Mouse (Mus musculus): ENCODE data around the gene Gm20388. TPM values are rescaled to one million over a fixed set of nuclear protein-coding genes. Genes with fewer than 3 reads are reported as not detected.

Gm20388 gene
- polyA plus RNA-seq, 1 experiment from 2014 or later, result not detected

GRCm38 (mm10) chr8:119939336-119939735 lies 28.7 kb downstream of the Gm20388 start:
- H3K27me3 ChIP-seq, result no peaks in the 10 kb centered on the region
- peaks cover 66% of the 10 kb centered on the region for H3K36me3 ChIP-seq
- ATAC-seq (ENCODE audit: insufficient number of reproducible peaks, insufficient read depth, low FRiP score, low TSS enrichment), result no peak

GRCm38 (mm10) chr8:119941471-119941870 lies 30.8 kb downstream of the Gm20388 start:
- H3K4me3 ChIP-seq, result no peak overlapping the region
- no peak overlapping the region for H3K27ac ChIP-seq
- no peaks in the 10 kb centered on the region for H3K27me3 ChIP-seq
- 94% methylated on average over 18 of the region's 18 CpGs for WGBS
- no peak for ATAC-seq (ENCODE audit: insufficient number of reproducible peaks, insufficient read depth, low FRiP score, low TSS enrichment)
- no peaks in the 10 kb centered on the region for H3K4me1 ChIP-seq
- H3K36me3 ChIP-seq, result peaks cover 57% of the 10 kb centered on the region
- no peak overlapping the region for H3K4me2 ChIP-seq (replicated peaks)
- no peaks in the 10 kb centered on the region for H3K9me3 ChIP-seq
- no peak overlapping the region for H3K9ac ChIP-seq

More at GRCm38 (mm10) chr8:119939336-119939735, 28.7 kb downstream of the Gm20388 start:
- no peak overlapping the region for H3K9ac ChIP-seq
- no peak overlapping the region for H3K27ac ChIP-seq
- H3K4me3 ChIP-seq, result no peak overlapping the region
- H3K4me2 ChIP-seq (replicated peaks), result no peak overlapping the region
- H3K4me1 ChIP-seq, result no peaks in the 10 kb centered on the region
- WGBS, result 92% methylated on average over 2 of the region's 2 CpGs
- no peaks in the 10 kb centered on the region for H3K9me3 ChIP-seq

GRCm38 (mm10) chr8:119943616-119944015 lies 33.0 kb downstream of the Gm20388 start:
- Histone ChIP-seq H3K4me3 (no peak overlapping the region), H3K4me2 (replicated peaks) (no peak overlapping the region), H3K27ac (no peak overlapping the region), H3K4me1 (no peaks in the 10 kb centered on the region), H3K9me3 (no peaks in the 10 kb centered on the region), H3K9ac (no peak overlapping the region), H3K36me3 (peaks cover 63% of the 10 kb centered on the region), H3K27me3 (no peaks in the 10 kb centered on the region)
- WGBS, result 95% methylated on average over 10 of the region's 10 CpGs
- ATAC-seq (ENCODE audit: insufficient number of reproducible peaks, insufficient read depth, low FRiP score, low TSS enrichment), result no peak

GRCm38 (mm10) chr8:119944096-119944811 lies 33.6 kb downstream of the Gm20388 start:
- no peaks in the 10 kb centered on the region for H3K4me1 ChIP-seq
- ATAC-seq (ENCODE audit: insufficient number of reproducible peaks, insufficient read depth, low FRiP score, low TSS enrichment), result peak; percentile 42; the same call in 1 of the 2 replicates
- 59% methylated on average over 9 of the region's 9 CpGs for WGBS

GRCm38 (mm10) chr8:119946326-119946865 lies 35.8 kb downstream of the Gm20388 start:
- Histone ChIP-seq H3K4me1 (0 out of 2 replicates have a peak, but pooled peaks cover 3% of the 10 kb centered on the region), H3K36me3 (peaks cover 71% of the 10 kb centered on the region), H3K9me3 (no peaks in the 10 kb centered on the region), H3K4me2 (replicated peaks) (no peak overlapping the region), H3K27me3 (no peaks in the 10 kb centered on the region), H3K9ac (no peak overlapping the region), H3K4me3 (no peak overlapping the region), H3K27ac (no peak overlapping the region)
- ATAC-seq (ENCODE audit: insufficient number of reproducible peaks, insufficient read depth, low FRiP score, low TSS enrichment), result no peak
- 74% methylated on average over 8 of the region's 8 CpGs for WGBS

More at GRCm38 (mm10) chr8:119944096-119944811, 33.6 kb downstream of the Gm20388 start:
- no peak overlapping the region for H3K4me3 ChIP-seq
- H3K36me3 ChIP-seq, result peaks cover 67% of the 10 kb centered on the region
- no peak overlapping the region for H3K27ac ChIP-seq
- H3K9ac ChIP-seq, result no peak overlapping the region
- no peak overlapping the region for H3K4me2 ChIP-seq (replicated peaks)
- H3K27me3 ChIP-seq, result no peaks in the 10 kb centered on the region
- H3K9me3 ChIP-seq, result no peaks in the 10 kb centered on the region

GRCm38 (mm10) chr8:119947653-119948052 lies 37.0 kb downstream of the Gm20388 start:
- Histone ChIP-seq H3K4me1 (0 out of 2 replicates have a peak, but pooled peaks cover 3% of the 10 kb centered on the region), H3K4me3 (no peak overlapping the region), H3K27ac (no peak overlapping the region), H3K27me3 (no peaks in the 10 kb centered on the region), H3K9me3 (no peaks in the 10 kb centered on the region), H3K36me3 (peaks cover 71% of the 10 kb centered on the region), H3K4me2 (replicated peaks) (no peak overlapping the region), H3K9ac (no peak overlapping the region)
- WGBS, result 90% methylated on average over 19 of the region's 19 CpGs
- no peak for ATAC-seq (ENCODE audit: insufficient number of reproducible peaks, insufficient read depth, low FRiP score, low TSS enrichment)

- peaks cover 76% of the 10 kb centered on the region for H3K36me3 ChIP-seq
- ATAC-seq (ENCODE audit: insufficient number of reproducible peaks, insufficient read depth, low FRiP score, low TSS enrichment), result no peak
- H3K4me1 ChIP-seq, result 0 out of 2 replicates have a peak, but pooled peaks cover 3% of the 10 kb centered on the region
- no peak overlapping the region for H3K4me2 ChIP-seq (replicated peaks)
- H3K27me3 ChIP-seq, result no peaks in the 10 kb centered on the region
- H3K4me3 ChIP-seq, result no peak overlapping the region
- WGBS, result 91% methylated on average over 15 of the region's 15 CpGs
- no peak overlapping the region for H3K27ac ChIP-seq
- no peaks in the 10 kb centered on the region for H3K9me3 ChIP-seq
- no peak overlapping the region for H3K9ac ChIP-seq
Observed at GRCm38 (mm10) chr8:119948340-119948739, 37.7 kb downstream of the Gm20388 start.

GRCm38 (mm10) chr8:119952282-119952681 lies 41.6 kb downstream of the Gm20388 start:
- H3K27me3 ChIP-seq, result no peaks in the 10 kb centered on the region
- peaks cover 94% of the 10 kb centered on the region for H3K36me3 ChIP-seq
- H3K4me1 ChIP-seq, result 0 out of 2 replicates have a peak, but pooled peaks cover 3% of the 10 kb centered on the region
- ATAC-seq (ENCODE audit: insufficient number of reproducible peaks, insufficient read depth, low FRiP score, low TSS enrichment), result no peak
- H3K4me3 ChIP-seq, result no peak overlapping the region
- H3K4me2 ChIP-seq (replicated peaks), result no peak overlapping the region
- no peak overlapping the region for H3K27ac ChIP-seq
- no peaks in the 10 kb centered on the region for H3K9me3 ChIP-seq
- H3K9ac ChIP-seq, result no peak overlapping the region
- 83% methylated on average over 7 of the region's 7 CpGs for WGBS

- no peak for ATAC-seq (ENCODE audit: insufficient number of reproducible peaks, insufficient read depth, low FRiP score, low TSS enrichment)
Observed at GRCm38 (mm10) chr8:119952747-119953146, 42.1 kb downstream of the Gm20388 start.

GRCm38 (mm10) chr8:119955333-119955732 lies 44.7 kb downstream of the Gm20388 start:
- Histone ChIP-seq H3K4me2 (replicated peaks) (no peak overlapping the region), H3K27ac (no peak overlapping the region), H3K9ac (no peak overlapping the region), H3K4me1 (peaks cover 4% of the 10 kb centered on the region; the same call in 1 of the 2 replicates), H3K4me3 (no peak overlapping the region), H3K36me3 (peaks cover 76% of the 10 kb centered on the region), H3K27me3 (no peaks in the 10 kb centered on the region), H3K9me3 (no peaks in the 10 kb centered on the region)
- ATAC-seq (ENCODE audit: insufficient number of reproducible peaks, insufficient read depth, low FRiP score, low TSS enrichment), result no peak
- 95% methylated on average over 8 of the region's 8 CpGs for WGBS

More at GRCm38 (mm10) chr8:119952747-119953146, 42.1 kb downstream of the Gm20388 start:
- no peak overlapping the region for H3K27ac ChIP-seq
- H3K4me1 ChIP-seq, result 0 out of 2 replicates have a peak, but pooled peaks cover 3% of the 10 kb centered on the region
- H3K9me3 ChIP-seq, result no peaks in the 10 kb centered on the region
- H3K4me2 ChIP-seq (replicated peaks), result no peak overlapping the region
- 87% methylated on average over 5 of the region's 5 CpGs for WGBS
- H3K36me3 ChIP-seq, result peaks cover 95% of the 10 kb centered on the region
- H3K4me3 ChIP-seq, result no peak overlapping the region
- H3K27me3 ChIP-seq, result no peaks in the 10 kb centered on the region
- no peak overlapping the region for H3K9ac ChIP-seq

- H3K4me2 ChIP-seq (replicated peaks), result no peak overlapping the region
- peaks cover 4% of the 10 kb centered on the region; the same call in 1 of the 2 replicates for H3K4me1 ChIP-seq
- H3K27ac ChIP-seq, result no peak overlapping the region
- no peak for ATAC-seq (ENCODE audit: insufficient number of reproducible peaks, insufficient read depth, low FRiP score, low TSS enrichment)
- no peaks in the 10 kb centered on the region for H3K27me3 ChIP-seq
- no peaks in the 10 kb centered on the region for H3K9me3 ChIP-seq
- peaks cover 48% of the 10 kb centered on the region for H3K36me3 ChIP-seq
- no peak overlapping the region for H3K9ac ChIP-seq
- no peak overlapping the region for H3K4me3 ChIP-seq
- 93% methylated on average over 10 of the region's 10 CpGs for WGBS
Observed at GRCm38 (mm10) chr8:119958076-119958475, 47.4 kb downstream of the Gm20388 start.

GRCm38 (mm10) chr8:119960531-119961104 lies 50.0 kb downstream of the Gm20388 start:
- H3K4me3 ChIP-seq, result no peak overlapping the region
- 54% methylated on average over 5 of the region's 5 CpGs for WGBS
- ATAC-seq (ENCODE audit: insufficient number of reproducible peaks, insufficient read depth, low FRiP score, low TSS enrichment), result no peak
- H3K27me3 ChIP-seq, result no peaks in the 10 kb centered on the region
- peaks cover 23% of the 10 kb centered on the region for H3K36me3 ChIP-seq
- H3K9ac ChIP-seq, result no peak overlapping the region
- no peak overlapping the region for H3K4me2 ChIP-seq (replicated peaks)
- no peaks in the 10 kb centered on the region for H3K9me3 ChIP-seq
- no peak overlapping the region for H3K27ac ChIP-seq
- peaks cover 4% of the 10 kb centered on the region; the same call in 1 of the 2 replicates for H3K4me1 ChIP-seq
